Mouse (Mus musculus) forebrain, embryonic 14.5 days (tissue): ENCODE measurements at regions not wholly inside any gene's neighbourhood (a gene's known extent, or its start where the extent isn't known, plus 50 kb on each side); places are given as distances from the start of the nearest gene placed in this dataset.

ENCODE experiments used
- ATAC-seq: fragments of 200-750 bp; cut with Nextera tagmentation; 2 replicates; pipeline ENCODE4 v1.8.0; 2017; ENCODE audit warnings: mild to moderate bottlenecking, moderate library complexity
- DNase-seq: peaks from one replicate; pipeline ENCODE4 v3.0.0-alpha.2; 2015; ENCODE audit warnings: low spot score
- H3K27ac ChIP-seq: fragments of 300-500 bp; sonication (generic); 2 replicates; pipeline ENCODE4 v1.5.1; 2014; ENCODE audit warnings: low read depth, mild to moderate bottlenecking, control low read depth, low read length, moderate library complexity
- H3K27me3 ChIP-seq: fragments of 300-500 bp; sonication (generic); replicated peaks from 2 replicates; pipeline ENCODE4 v1.6.1; 2014; ENCODE audit warnings: low read length, control low read depth, mixed read lengths; ENCODE audit not compliant: control insufficient read depth, insufficient read depth
- H3K36me3 ChIP-seq: fragments of 300-500 bp; sonication (generic); 2 replicates; pipeline ENCODE4 v1.6.1; 2014; ENCODE audit warnings: low read length, control low read depth; ENCODE audit not compliant: control insufficient read depth, insufficient read depth
- H3K4me1 ChIP-seq: fragments of 300-500 bp; sonication (generic); 2 replicates; pipeline ENCODE4 v1.6.1; 2014; ENCODE audit warnings: antibody characterized with exemption, low read length, control low read depth; ENCODE audit not compliant: control insufficient read depth, insufficient read depth
- H3K4me2 ChIP-seq: fragments of 300-500 bp; sonication (generic); 2 replicates; pipeline ENCODE4 v1.6.1; 2014; ENCODE audit warnings: mild to moderate bottlenecking, control low read depth, low read length
- H3K4me3 ChIP-seq: fragments of 300-500 bp; sonication (generic); 2 replicates; pipeline ENCODE4 v1.5.1; 2014; ENCODE audit warnings: low read depth, low read length, control low read depth
- H3K9ac ChIP-seq: fragments of 300-500 bp; sonication (generic); 2 replicates; pipeline ENCODE4 v1.6.1; 2014; ENCODE audit warnings: mild to moderate bottlenecking, low read length, control low read depth, moderate library complexity
- H3K9me3 ChIP-seq: fragments of 300-500 bp; sonication (generic); replicated peaks from 2 replicates; pipeline ENCODE4 v1.6.1; 2016; ENCODE audit warnings: low read length, control low read depth, mixed read lengths; ENCODE audit not compliant: control insufficient read depth
- WGBS: fragments of 180-500 bp; shearing (Covaris S2); extraction: QIAGEN DNeasy Blood & Tissue Kit; methylation state at CpG from one replicate; pipeline ENCODE4 v1.1.7; 2014; 5-methylcytosine and 5-hydroxymethylcytosine counted together

DNA sequence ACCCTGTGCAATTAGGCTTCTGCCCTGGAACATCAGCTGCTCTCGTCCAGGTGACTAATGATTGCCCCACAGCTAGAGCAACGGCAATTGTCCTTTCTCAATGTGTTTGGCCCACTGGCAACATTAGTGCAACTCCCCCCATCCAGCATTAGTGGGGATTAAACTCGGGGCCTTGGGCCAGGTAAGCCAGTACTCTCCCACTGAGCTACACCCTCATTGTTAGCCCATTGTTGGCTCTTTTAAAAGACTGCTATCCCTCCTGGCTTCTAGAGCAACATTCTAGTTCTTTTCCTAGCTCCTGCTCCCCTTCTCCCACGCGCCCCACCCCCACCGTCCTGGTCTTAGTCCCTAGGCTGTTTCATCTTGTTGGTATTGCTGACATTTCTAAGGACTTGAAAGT, 463.4 kb downstream of the Zfp704 start:
- H3K4me1 ChIP-seq: no peaks in the 10 kb centered on the region

DNA sequence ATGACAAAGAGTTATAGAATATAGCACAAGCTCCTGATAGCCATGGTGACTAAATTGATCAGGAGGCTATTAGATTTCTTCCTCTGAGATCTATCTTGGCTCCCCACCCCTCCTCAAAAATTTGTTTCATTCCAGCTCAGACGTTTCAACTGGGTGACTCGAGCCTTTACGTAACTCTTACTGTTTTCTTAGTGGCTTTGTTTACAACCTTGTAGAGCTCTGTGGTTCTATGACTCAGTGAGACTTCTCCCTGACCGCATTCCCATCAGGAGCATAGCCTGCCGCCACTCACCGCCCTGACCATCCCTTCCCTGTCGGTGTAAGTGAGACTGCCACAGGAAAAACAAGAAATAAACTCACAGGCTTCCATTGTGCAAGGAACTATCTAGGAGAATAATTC, 464.3 kb downstream of the Zfp704 start:
- H3K9ac ChIP-seq: no peak overlapping the region
- no peaks in the 10 kb centered on the region for H3K9me3 ChIP-seq
- H3K4me2 ChIP-seq: no peak overlapping the region
- H3K27me3 ChIP-seq: no peaks in the 10 kb centered on the region
- ATAC-seq (no peak), DNase-seq (no peak)
- WGBS: 92% methylated on average over 7 of the region's 7 CpGs
- no peak overlapping the region for H3K27ac ChIP-seq
- H3K4me1 ChIP-seq: no peaks in the 10 kb centered on the region
- no peak overlapping the region for H3K4me3 ChIP-seq
- H3K36me3 ChIP-seq: no peaks in the 10 kb centered on the region

More for the DNA sequence above, 463.4 kb downstream of the Zfp704 start:
- Histone ChIP-seq H3K9me3 (no peaks in the 10 kb centered on the region), H3K27ac (no peak overlapping the region), H3K9ac (no peak overlapping the region), H3K36me3 (no peaks in the 10 kb centered on the region), H3K27me3 (no peaks in the 10 kb centered on the region), H3K4me2 (no peak overlapping the region), H3K4me3 (no peak overlapping the region)
- no peak for DNase-seq
- ATAC-seq: no peak
- 36% methylated on average over 6 of the region's 6 CpGs for WGBS

DNA sequence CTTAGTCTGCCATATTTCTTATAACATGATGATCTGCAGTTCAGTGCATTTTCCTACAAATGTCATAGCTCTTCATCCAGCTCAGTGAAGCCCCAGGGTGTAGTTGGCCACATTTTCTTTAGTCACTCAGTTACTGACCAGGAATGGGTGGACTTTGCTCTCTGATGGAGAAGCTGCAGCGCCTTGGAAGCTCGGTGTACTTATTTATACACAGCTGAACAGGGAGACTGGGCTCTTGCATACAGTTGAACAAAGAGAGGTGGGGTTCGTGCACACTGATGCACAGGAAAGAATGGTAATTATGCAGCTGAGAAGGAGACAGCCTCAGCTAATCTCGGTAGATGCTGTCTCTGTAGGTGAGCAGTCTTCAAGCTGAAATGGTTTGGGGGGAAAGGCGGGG, 468.0 kb downstream of the Zfp704 start:
- Histone ChIP-seq H3K36me3 (no peaks in the 10 kb centered on the region), H3K9ac (no peak overlapping the region), H3K4me2 (no peak overlapping the region), H3K9me3 (no peaks in the 10 kb centered on the region), H3K4me1 (peaks cover 7% of the 10 kb centered on the region), H3K4me3 (no peak overlapping the region), H3K27ac (no peak overlapping the region), H3K27me3 (no peaks in the 10 kb centered on the region)
- DNase-seq (no peak), ATAC-seq (no peak)
- 65% methylated on average over 5 of the region's 5 CpGs for WGBS

DNA sequence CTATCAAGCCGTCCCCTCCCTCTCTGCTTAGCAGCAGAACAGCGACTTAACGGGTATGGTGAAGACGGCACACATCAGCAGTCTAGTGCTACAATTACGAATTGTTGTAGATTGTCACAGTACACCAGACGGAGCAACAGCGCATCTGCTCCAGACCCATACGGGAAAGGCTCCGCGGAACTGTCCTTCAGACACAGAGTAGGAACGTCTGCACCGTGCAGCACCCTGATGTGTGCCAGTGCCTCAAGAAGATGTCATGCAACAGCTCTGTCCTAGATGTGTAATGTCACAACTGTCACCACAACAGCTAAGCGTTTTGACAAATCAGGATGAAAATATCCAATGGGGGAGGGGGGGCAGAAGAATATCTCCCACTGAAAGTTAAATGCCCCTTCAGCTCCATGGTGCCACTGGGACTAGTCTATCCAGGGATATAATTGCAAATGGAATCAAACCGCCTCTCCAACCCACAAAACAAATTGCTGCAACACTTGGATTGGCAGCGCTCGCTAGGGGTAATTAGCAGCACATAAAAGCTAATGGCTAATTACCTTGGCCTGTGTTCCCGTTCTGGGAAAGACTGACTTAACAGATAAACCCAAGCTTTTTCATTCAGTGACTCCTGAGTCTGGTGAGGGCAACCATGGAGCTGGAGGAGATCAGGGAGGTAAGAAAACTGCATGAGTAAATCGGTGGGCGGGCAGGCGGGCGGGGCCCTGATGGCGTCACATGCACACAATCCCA, 472.6 kb downstream of the Zfp704 start:
- no peaks in the 10 kb centered on the region for H3K27me3 ChIP-seq
- H3K36me3 ChIP-seq: no peaks in the 10 kb centered on the region
- no peaks in the 10 kb centered on the region for H3K9me3 ChIP-seq
- H3K4me1 ChIP-seq: peaks cover 7% of the 10 kb centered on the region
- no peak overlapping the region for H3K9ac ChIP-seq
- H3K27ac ChIP-seq: no peak overlapping the region
- peak; percentile 87 for DNase-seq
- H3K4me2 ChIP-seq: peak overlapping the region; percentile 20; the same call in 1 of the 2 replicates
- WGBS: 44% methylated on average over 22 of the region's 22 CpGs
- no peak overlapping the region for H3K4me3 ChIP-seq
- ATAC-seq: peak; percentile 85

DNA sequence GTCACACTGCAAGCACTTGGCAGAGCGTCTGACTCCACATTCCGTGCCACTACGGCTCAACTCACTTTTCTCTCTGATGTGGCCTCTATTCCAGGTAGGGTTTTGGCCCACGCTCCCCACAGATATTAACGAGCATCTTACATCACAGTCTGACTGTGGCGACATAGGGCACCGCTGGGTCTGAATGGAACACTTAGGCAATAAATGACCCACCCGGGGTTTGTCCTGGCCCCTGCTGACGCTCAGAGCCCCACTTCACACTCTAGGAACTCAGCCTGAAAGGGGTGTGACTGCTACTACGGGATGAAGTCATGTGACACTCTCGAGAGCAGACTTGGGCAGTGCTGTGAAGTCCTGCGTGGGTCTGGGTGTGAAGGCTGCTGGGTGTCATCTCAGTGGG, 475.9 kb downstream of the Zfp704 start:
- no peaks in the 10 kb centered on the region for H3K36me3 ChIP-seq
- no peak overlapping the region for H3K9ac ChIP-seq
- DNase-seq (no peak), ATAC-seq (no peak)
- no peaks in the 10 kb centered on the region for H3K9me3 ChIP-seq
- H3K4me3 ChIP-seq: no peak overlapping the region
- WGBS: 56% methylated on average over 12 of the region's 12 CpGs
- no peak overlapping the region for H3K4me2 ChIP-seq
- no peak overlapping the region for H3K27ac ChIP-seq
- H3K27me3 ChIP-seq: no peaks in the 10 kb centered on the region
- H3K4me1 ChIP-seq: peaks cover 7% of the 10 kb centered on the region

DNA sequence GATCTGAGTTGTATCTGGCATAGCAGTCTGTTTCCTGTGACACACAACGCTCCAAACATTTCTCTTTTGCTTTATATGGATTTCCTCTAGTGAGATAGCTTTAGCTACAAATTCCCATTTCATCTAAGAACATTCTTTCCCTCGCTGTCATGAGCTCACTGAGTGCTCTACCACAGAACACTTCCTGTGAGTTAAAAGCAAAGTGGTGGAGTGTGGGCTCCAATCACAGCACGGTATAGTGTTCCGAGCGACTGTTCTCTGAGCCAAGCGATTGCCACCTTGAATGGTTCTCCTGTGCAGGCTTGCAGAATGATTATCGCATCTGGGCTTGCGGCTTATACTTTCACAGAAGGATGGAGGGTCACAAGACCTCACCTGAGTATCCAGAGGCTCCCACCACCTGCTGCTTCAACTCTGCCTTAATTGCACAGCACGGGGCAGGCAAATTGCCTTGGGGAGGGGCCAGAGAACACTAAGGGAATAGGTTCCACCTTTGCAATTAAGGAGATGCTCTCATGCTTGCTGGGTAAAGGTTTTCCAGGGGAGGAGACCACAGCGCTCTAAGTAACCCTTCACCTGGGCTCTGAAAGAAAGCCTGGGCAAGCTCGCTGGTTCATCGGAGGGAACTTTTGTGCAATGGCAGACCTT, 477.7 kb downstream of the Zfp704 start:
- WGBS: 81% methylated on average over 12 of the region's 12 CpGs
- H3K4me3 ChIP-seq: no peak overlapping the region
- H3K36me3 ChIP-seq: no peaks in the 10 kb centered on the region
- H3K9me3 ChIP-seq: no peaks in the 10 kb centered on the region
- peaks cover 3% of the 10 kb centered on the region; the same call in 1 of the 2 replicates for H3K4me1 ChIP-seq
- no peaks in the 10 kb centered on the region for H3K27me3 ChIP-seq
- ATAC-seq (no peak), DNase-seq (no peak)
- no peak overlapping the region for H3K27ac ChIP-seq
- no peak overlapping the region for H3K4me2 ChIP-seq
- H3K9ac ChIP-seq: no peak overlapping the region

DNA sequence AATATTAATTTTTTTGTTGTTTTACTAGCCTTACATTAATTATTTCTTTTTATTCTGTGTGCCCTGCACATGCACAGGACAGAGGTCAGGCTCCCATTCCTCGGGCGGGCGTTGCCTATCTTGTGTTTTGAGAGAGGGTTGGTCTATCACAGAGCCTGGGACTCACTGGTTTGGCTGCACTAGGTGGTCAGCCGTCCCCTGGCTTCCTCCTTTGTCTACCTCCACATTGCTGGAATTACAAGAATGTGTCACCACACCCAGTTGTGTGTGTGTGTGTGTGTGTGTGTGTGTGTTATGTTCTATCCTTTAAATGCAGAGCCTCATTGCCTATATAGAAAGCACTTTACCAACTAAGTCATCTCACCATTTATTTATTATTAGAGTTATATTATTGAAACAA, 478.5 kb downstream of the Zfp704 start:
- ATAC-seq: no peak

DNA sequence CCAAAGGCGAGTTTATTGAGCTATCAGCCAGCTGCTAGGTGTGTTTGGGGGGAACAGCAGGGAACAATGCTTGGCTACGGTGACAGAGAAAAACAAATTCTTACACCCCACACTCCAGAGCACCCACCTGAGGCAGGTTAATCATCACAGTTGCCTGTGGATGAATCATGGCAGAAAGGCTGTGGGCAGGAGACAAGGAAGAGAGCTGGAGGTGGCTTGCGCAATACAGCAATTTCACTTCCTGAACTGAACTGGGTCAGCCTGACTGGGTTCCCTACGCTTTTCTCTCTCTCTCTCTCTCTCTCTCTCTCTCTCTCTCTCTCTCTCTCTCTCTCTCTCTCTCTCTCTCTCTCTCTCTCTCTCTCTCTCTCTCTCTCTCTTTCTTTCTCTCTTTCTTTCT, 481.5 kb downstream of the Zfp704 start:
- H3K27ac ChIP-seq: no peak overlapping the region
- no peaks in the 10 kb centered on the region for H3K36me3 ChIP-seq
- no peaks in the 10 kb centered on the region for H3K9me3 ChIP-seq
- WGBS: 88% methylated on average over 4 of the region's 4 CpGs
- DNase-seq (no peak), ATAC-seq (no peak)
- no peak overlapping the region for H3K4me2 ChIP-seq
- no peak overlapping the region for H3K9ac ChIP-seq
- no peaks in the 10 kb centered on the region for H3K4me1 ChIP-seq
- no peak overlapping the region for H3K4me3 ChIP-seq
- H3K27me3 ChIP-seq: no peaks in the 10 kb centered on the region

More for the DNA sequence above, 478.5 kb downstream of the Zfp704 start:
- Histone ChIP-seq H3K4me1 (no peaks in the 10 kb centered on the region), H3K27ac (no peak overlapping the region), H3K4me2 (no peak overlapping the region), H3K4me3 (no peak overlapping the region), H3K9me3 (no peaks in the 10 kb centered on the region), H3K9ac (no peak overlapping the region), H3K36me3 (no peaks in the 10 kb centered on the region), H3K27me3 (no peaks in the 10 kb centered on the region)
- 76% methylated on average over 4 of the region's 4 CpGs for whole genome bisulfite sequencing
- DNase-seq: no peak

DNA sequence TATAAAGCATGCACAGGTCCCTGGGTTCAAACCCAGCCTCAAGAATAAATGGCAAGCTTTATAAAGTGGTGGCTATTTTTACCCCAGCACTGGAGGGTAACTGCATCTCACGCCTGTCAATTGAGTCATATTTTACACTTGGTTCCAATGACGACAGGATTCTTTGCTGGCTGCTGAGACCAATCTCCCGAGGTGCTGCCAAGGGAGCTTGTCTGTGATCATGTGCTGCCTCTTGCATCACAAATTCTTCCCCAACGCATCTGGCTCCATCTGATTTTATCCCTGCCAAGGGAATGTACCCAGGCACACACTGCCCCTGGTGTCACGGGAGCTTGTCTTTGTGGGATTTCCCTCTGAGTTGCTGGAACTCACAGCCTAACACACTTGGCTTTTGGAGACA, 486.8 kb downstream of the Zfp704 start:
- no peak overlapping the region for H3K27ac ChIP-seq
- DNase-seq (peak; percentile 27), ATAC-seq (no peak)
- no peaks in the 10 kb centered on the region for H3K27me3 ChIP-seq
- H3K4me2 ChIP-seq: no peak overlapping the region
- WGBS: 67% methylated on average over 5 of the region's 5 CpGs
- no peaks in the 10 kb centered on the region for H3K9me3 ChIP-seq
- H3K36me3 ChIP-seq: no peaks in the 10 kb centered on the region
- no peak overlapping the region for H3K4me3 ChIP-seq
- no peak overlapping the region for H3K9ac ChIP-seq
- no peaks in the 10 kb centered on the region for H3K4me1 ChIP-seq
